Mouse (Mus musculus): Measurements from ENCODE around the gene Tmem60. TPM values are rescaled to one million over a fixed set of nuclear protein-coding genes. Genes with fewer than 3 reads are reported as not detected.

Tmem60 gene
- polyA plus RNA-seq (2015; fragmentation: Nextera tagmentation; extraction: Ambion mirVana) = 54.9 and 59.5 TPM in 2 replicates

DNA sequence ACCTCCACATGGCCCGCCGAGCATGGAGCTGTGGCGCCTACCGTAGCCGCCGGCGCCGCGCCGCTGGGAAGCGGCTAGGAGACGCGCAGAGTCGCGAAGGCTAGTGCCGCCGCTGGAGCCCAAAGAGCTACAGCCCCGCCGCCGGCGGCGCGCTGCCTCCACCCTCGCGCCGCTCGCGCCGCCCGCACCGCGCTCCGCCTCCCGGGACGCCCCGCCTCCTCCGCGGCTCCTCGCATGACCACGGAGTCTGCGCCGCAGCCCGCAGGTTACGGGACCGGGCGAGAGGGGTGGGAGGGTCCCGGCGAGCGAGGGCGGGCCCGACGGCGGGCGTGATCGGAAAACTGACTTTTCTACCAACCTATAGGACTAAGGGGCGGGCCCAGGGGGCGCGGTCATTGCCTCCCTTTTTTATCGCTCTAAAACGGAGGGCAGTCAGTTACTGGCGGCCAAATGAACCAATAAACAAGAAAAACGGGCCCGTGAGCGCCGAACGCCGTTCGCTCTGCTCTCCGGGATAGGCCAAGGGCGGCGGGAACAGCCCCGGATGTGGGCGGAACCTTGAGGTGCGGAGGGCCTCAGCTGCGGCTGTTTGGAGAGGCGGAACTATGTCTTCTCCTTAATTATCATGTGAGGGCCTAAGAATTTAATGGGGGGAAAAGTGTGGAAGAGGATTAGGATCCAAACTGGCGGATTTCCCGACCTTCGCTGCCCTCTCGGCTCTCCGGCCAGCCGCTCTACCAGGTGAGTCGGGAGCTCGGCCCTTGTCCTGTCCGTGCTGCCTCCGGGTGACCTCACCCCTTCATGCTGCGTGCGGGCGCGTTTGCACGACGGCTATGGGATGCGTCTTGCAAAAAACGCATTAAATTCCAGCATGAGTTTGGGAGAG, at the start of gene Tmem60, which contains the start of gene Phtf2:
TSS of gene Tmem60 (plus strand) at position 277 of the 886 bp plus-strand sequence.
TSS of gene Phtf2 (minus strand) at position 210 of the 886 bp plus-strand sequence.
- Histone ChIP-seq H3K9ac (replicated peaks) (peak within 1 kb of the TSS; percentile 88), H3K4me2 (replicated peaks) (peak within 1 kb of the TSS; percentile 57), H3K4me3 (peak within 1 kb of the TSS; percentile 94), H3K27me3 (no peaks in the 10 kb centered on the region), H3K27ac (replicated peaks) (peak within 1 kb of the TSS; percentile 93), H3K4me1 (peaks cover 24% of the 10 kb centered on the region), H3K36me3 (no peaks in the 10 kb centered on the region), H3K9me3 (no peaks in the 10 kb centered on the region)
- WGBS = under 1% methylated on average over 94 of the region's 94 CpGs
- ATAC-seq (replicated peaks) = peak; percentile 99

- no peaks in the 10 kb centered on the region for H3K9me3 ChIP-seq
- H3K4me2 ChIP-seq (replicated peaks) = no peak overlapping the region
- no peak for ATAC-seq (replicated peaks)
- H3K36me3 ChIP-seq = no peaks in the 10 kb centered on the region
- no peak overlapping the region for H3K27ac ChIP-seq (replicated peaks)
- 93% methylated on average over 1 of the region's 1 CpGs for WGBS
- no peak overlapping the region for H3K9ac ChIP-seq (replicated peaks)
- no peaks in the 10 kb centered on the region for H3K4me1 ChIP-seq
- no peaks in the 10 kb centered on the region for H3K27me3 ChIP-seq
- no peak overlapping the region for H3K4me3 ChIP-seq
Measured at GRCm38 (mm10) chr5:20834399-20834798, 47.6 kb upstream of the Tmem60 start.

DNA sequence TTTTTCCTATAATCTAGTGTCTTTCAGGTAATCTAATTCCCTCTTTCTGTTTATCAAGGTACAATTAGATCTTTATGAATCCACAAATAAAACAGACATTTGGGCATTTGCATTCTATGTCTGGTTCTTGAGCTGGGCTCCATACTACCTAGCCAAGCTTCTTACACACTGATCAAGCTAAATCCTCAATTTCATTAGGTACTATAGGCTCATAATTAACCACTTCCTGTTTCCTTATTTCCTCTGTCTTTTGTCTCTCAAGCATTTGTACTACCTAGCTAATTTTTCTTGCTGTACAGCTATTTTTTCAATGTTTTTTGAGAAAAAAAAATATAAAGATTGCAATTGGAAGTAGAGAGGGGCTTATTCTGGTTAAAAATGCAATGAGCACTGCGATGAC, 44.9 kb upstream of the Tmem60 start:
- no peaks in the 10 kb centered on the region for H3K4me1 ChIP-seq
- no peak overlapping the region for H3K9ac ChIP-seq (replicated peaks)
- no peak for ATAC-seq (replicated peaks)
- no peaks in the 10 kb centered on the region for H3K27me3 ChIP-seq
- no peaks in the 10 kb centered on the region for H3K36me3 ChIP-seq
- no peaks in the 10 kb centered on the region for H3K9me3 ChIP-seq
- no peak overlapping the region for H3K27ac ChIP-seq (replicated peaks)
- no peak overlapping the region for H3K4me2 ChIP-seq (replicated peaks)
- WGBS = 98% methylated on average over 1 of the region's 1 CpGs
- no peak overlapping the region for H3K4me3 ChIP-seq

GRCm38 (mm10) chr5:20843405-20843804, 38.6 kb upstream of the Tmem60 start:
- peaks cover 9% of the 10 kb centered on the region; the same call in 1 of the 2 replicates for H3K4me1 ChIP-seq
- 0 out of 2 replicates have a peak overlapping the region, but pooled peaks have one; percentile 54 for H3K27ac ChIP-seq (replicated peaks)
- peak; percentile 41 for ATAC-seq (replicated peaks)
- no peak overlapping the region for H3K4me2 ChIP-seq (replicated peaks)
- WGBS = 59% methylated on average over 2 of the region's 3 CpGs
- no peaks in the 10 kb centered on the region for H3K9me3 ChIP-seq
- H3K36me3 ChIP-seq = no peaks in the 10 kb centered on the region
- no peak overlapping the region for H3K9ac ChIP-seq (replicated peaks)
- H3K4me3 ChIP-seq = no peak overlapping the region
- no peaks in the 10 kb centered on the region for H3K27me3 ChIP-seq

DNA sequence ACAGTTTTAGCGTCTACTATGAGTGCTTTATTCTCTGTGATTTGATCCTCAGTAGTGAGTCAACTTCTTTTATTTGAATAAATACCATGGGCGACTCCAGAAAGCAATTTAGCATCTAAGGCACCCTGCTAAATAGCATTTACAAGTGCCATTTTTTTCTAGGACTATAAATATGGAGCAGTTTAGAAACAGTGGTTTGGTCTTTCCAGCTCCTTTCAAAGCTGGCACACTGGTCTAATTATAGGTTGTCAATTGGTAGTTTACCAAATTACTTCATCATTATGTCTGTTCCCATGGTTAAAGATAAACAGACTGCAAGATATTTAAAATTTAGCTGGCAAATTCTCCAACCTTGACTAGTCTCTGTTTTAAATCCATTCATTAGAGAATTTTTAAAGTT, 38.2 kb upstream of the Tmem60 start:
- H3K36me3 ChIP-seq = no peaks in the 10 kb centered on the region
- WGBS = 22% methylated on average over 2 of the region's 2 CpGs
- peak; percentile 86 for ATAC-seq (replicated peaks)
- H3K27ac ChIP-seq (replicated peaks) = no peak overlapping the region
- H3K27me3 ChIP-seq = no peaks in the 10 kb centered on the region
- H3K9me3 ChIP-seq = no peaks in the 10 kb centered on the region
- no peak overlapping the region for H3K4me3 ChIP-seq
- no peak overlapping the region for H3K4me2 ChIP-seq (replicated peaks)
- no peak overlapping the region for H3K9ac ChIP-seq (replicated peaks)
- H3K4me1 ChIP-seq = peaks cover 9% of the 10 kb centered on the region; the same call in 1 of the 2 replicates

- Histone ChIP-seq H3K4me2 (replicated peaks) (no peak overlapping the region), H3K9me3 (no peaks in the 10 kb centered on the region), H3K4me1 (peaks cover 9% of the 10 kb centered on the region; the same call in 1 of the 2 replicates), H3K4me3 (no peak overlapping the region), H3K27me3 (no peaks in the 10 kb centered on the region), H3K27ac (replicated peaks) (no peak overlapping the region), H3K9ac (replicated peaks) (no peak overlapping the region), H3K36me3 (no peaks in the 10 kb centered on the region)
- 93% methylated on average over 2 of the region's 2 CpGs for WGBS
- no peak for ATAC-seq (replicated peaks)
Measured at GRCm38 (mm10) chr5:20847010-20847409, 35.0 kb upstream of the Tmem60 start.

GRCm38 (mm10) chr5:20855066-20855465, 26.9 kb upstream of the Tmem60 start:
- 90% methylated on average over 4 of the region's 4 CpGs for WGBS

GRCm38 (mm10) chr5:20858404-20858803, 23.6 kb upstream of the Tmem60 start:
- no peaks in the 10 kb centered on the region for H3K27me3 ChIP-seq
- H3K4me3 ChIP-seq = no peak overlapping the region
- H3K4me2 ChIP-seq (replicated peaks) = no peak overlapping the region
- no peak overlapping the region for H3K27ac ChIP-seq (replicated peaks)
- no peaks in the 10 kb centered on the region for H3K9me3 ChIP-seq
- no peaks in the 10 kb centered on the region for H3K4me1 ChIP-seq
- H3K9ac ChIP-seq (replicated peaks) = no peak overlapping the region
- no peaks in the 10 kb centered on the region for H3K36me3 ChIP-seq
- WGBS = 93% methylated on average over 2 of the region's 2 CpGs
- ATAC-seq (replicated peaks) = no peak

More at GRCm38 (mm10) chr5:20855066-20855465, 26.9 kb upstream of the Tmem60 start:
- no peaks in the 10 kb centered on the region for H3K27me3 ChIP-seq
- H3K36me3 ChIP-seq = no peaks in the 10 kb centered on the region
- H3K9me3 ChIP-seq = no peaks in the 10 kb centered on the region
- H3K4me3 ChIP-seq = no peak overlapping the region
- H3K9ac ChIP-seq (replicated peaks) = no peak overlapping the region
- H3K27ac ChIP-seq (replicated peaks) = no peak overlapping the region
- no peaks in the 10 kb centered on the region for H3K4me1 ChIP-seq
- H3K4me2 ChIP-seq (replicated peaks) = no peak overlapping the region
- ATAC-seq (replicated peaks) = no peak

GRCm38 (mm10) chr5:20860565-20860964, 21.4 kb upstream of the Tmem60 start:
- no peak overlapping the region for H3K4me2 ChIP-seq (replicated peaks)
- WGBS = 93% methylated on average over 4 of the region's 4 CpGs
- no peak overlapping the region for H3K27ac ChIP-seq (replicated peaks)
- no peaks in the 10 kb centered on the region for H3K36me3 ChIP-seq
- no peak overlapping the region for H3K4me3 ChIP-seq
- peaks cover 6% of the 10 kb centered on the region; the same call in 1 of the 2 replicates for H3K4me1 ChIP-seq
- ATAC-seq (replicated peaks) = no peak
- no peaks in the 10 kb centered on the region for H3K27me3 ChIP-seq
- H3K9ac ChIP-seq (replicated peaks) = no peak overlapping the region
- no peaks in the 10 kb centered on the region for H3K9me3 ChIP-seq

- no peak overlapping the region for H3K27ac ChIP-seq (replicated peaks)
- ATAC-seq (replicated peaks) = no peak
- 90% methylated on average over 2 of the region's 2 CpGs for WGBS
Measured at GRCm38 (mm10) chr5:20861901-20862300, 20.1 kb upstream of the Tmem60 start.

GRCm38 (mm10) chr5:20864216-20864969, 17.6 kb upstream of the Tmem60 start:
- 71% methylated on average over 4 of the region's 4 CpGs for WGBS
- Histone ChIP-seq H3K27ac (replicated peaks) (no peak overlapping the region), H3K4me2 (replicated peaks) (no peak overlapping the region), H3K9me3 (no peaks in the 10 kb centered on the region), H3K36me3 (no peaks in the 10 kb centered on the region), H3K4me1 (peaks cover 6% of the 10 kb centered on the region; the same call in 1 of the 2 replicates), H3K4me3 (no peak overlapping the region), H3K9ac (replicated peaks) (no peak overlapping the region), H3K27me3 (no peaks in the 10 kb centered on the region)
- ATAC-seq (replicated peaks) = no peak

More at GRCm38 (mm10) chr5:20861901-20862300, 20.1 kb upstream of the Tmem60 start:
- H3K4me2 ChIP-seq (replicated peaks) = no peak overlapping the region
- peaks cover 6% of the 10 kb centered on the region; the same call in 1 of the 2 replicates for H3K4me1 ChIP-seq
- H3K27me3 ChIP-seq = no peaks in the 10 kb centered on the region
- H3K9me3 ChIP-seq = no peaks in the 10 kb centered on the region
- H3K36me3 ChIP-seq = no peaks in the 10 kb centered on the region
- H3K9ac ChIP-seq (replicated peaks) = no peak overlapping the region
- H3K4me3 ChIP-seq = no peak overlapping the region

Data from forebrain, embryonic 15.5 days (tissue).